Mouse (Mus musculus) hindbrain, embryonic 13.5 days (tissue): ENCODE data around the gene Pi4kb. TPM values are rescaled to one million over a fixed set of nuclear protein-coding genes. Genes with fewer than 3 reads are reported as not detected.
"Not testable (repeated sequence)": the region's sequence is repeated elsewhere in the genome, so short reads cannot be mapped to it uniquely, and the experiment has no call there.

Experiments used
- ATAC-seq: fragments of 200-750 bp; cut with Nextera tagmentation; 2 replicates; pipeline ENCODE4 v1.8.0; 2017; ENCODE audit warnings: moderate TSS enrichment; ENCODE audit not compliant: low FRiP score
- H3K27ac ChIP-seq: fragments of 300-500 bp; sonication (generic); 2 replicates; pipeline ENCODE4 v1.5.1; 2015; ENCODE audit warnings: inconsistent platforms, mild to moderate bottlenecking, moderate library complexity
- H3K27me3 ChIP-seq: fragments of 300-500 bp; sonication (generic); 2 replicates; pipeline ENCODE4 v1.6.1; 2015; ENCODE audit warnings: mild to moderate bottlenecking, inconsistent platforms
- H3K36me3 ChIP-seq: fragments of 300-500 bp; sonication (generic); 2 replicates; pipeline ENCODE4 v1.6.1; 2015; ENCODE audit warnings: mild to moderate bottlenecking, inconsistent platforms
- H3K4me1 ChIP-seq: fragments of 300-500 bp; sonication (generic); replicated peaks from 2 replicates; pipeline ENCODE4 v1.6.1; 2015; ENCODE audit warnings: inconsistent platforms
- H3K4me2 ChIP-seq: fragments of 300-500 bp; sonication (generic); 2 replicates; pipeline ENCODE4 v1.6.1; 2015; ENCODE audit warnings: inconsistent platforms, mild to moderate bottlenecking, moderate library complexity
- H3K4me3 ChIP-seq: fragments of 300-500 bp; sonication (generic); 2 replicates; pipeline ENCODE4 v1.5.1; 2015; ENCODE audit warnings: mild to moderate bottlenecking, inconsistent platforms
- H3K9ac ChIP-seq: fragments of 300-500 bp; sonication (generic); 2 replicates; pipeline ENCODE4 v1.6.1; 2015; ENCODE audit warnings: mild to moderate bottlenecking, inconsistent platforms
- H3K9me3 ChIP-seq: fragments of 300-500 bp; sonication (generic); 2 replicates; pipeline ENCODE4 v1.6.1; 2016; ENCODE audit warnings: inconsistent platforms
- WGBS: fragments of 180-500 bp; shearing (Covaris S2); methylation state at CpG from one replicate; pipeline ENCODE4 v1.1.7; 2015; 5-methylcytosine and 5-hydroxymethylcytosine counted together
- polyA plus RNA-seq: library from polyadenylated mRNA; unstranded; fragments of >200 nt; fragmentation: Nextera tagmentation; extraction: Ambion mirVana; gene quantifications from 2 replicates; pipeline ENCODE4 v1.2.1, GENCODE M21; 2015

The Pi4kb gene
- polyA plus RNA-seq, 1 experiment from 2014 or later = 24.7 TPM

GRCm38 (mm10) chr3:95025202-95025601, 50.7 kb downstream of the Pi4kb start:
- no peaks in the 10 kb centered on the region for H3K9me3 ChIP-seq
- peaks cover 7% of the 10 kb centered on the region; the same call in 1 of the 2 replicates for H3K36me3 ChIP-seq
- H3K4me3 ChIP-seq = no peak overlapping the region
- no peak overlapping the region for H3K4me2 ChIP-seq
- WGBS = 42% methylated on average over 5 of the region's 5 CpGs
- peaks cover 10% of the 10 kb centered on the region; the same call in 1 of the 2 replicates for H3K4me1 ChIP-seq
- H3K9ac ChIP-seq = no peak overlapping the region
- ATAC-seq = no peak
- H3K27ac ChIP-seq = no peak overlapping the region
- no peaks in the 10 kb centered on the region for H3K27me3 ChIP-seq

- ATAC-seq = no peak
- 57% methylated on average over 5 of the region's 5 CpGs for WGBS
- peaks cover 10% of the 10 kb centered on the region; the same call in 1 of the 2 replicates for H3K4me1 ChIP-seq
- no peak overlapping the region for H3K9ac ChIP-seq
- no peaks in the 10 kb centered on the region for H3K27me3 ChIP-seq
- no peaks in the 10 kb centered on the region for H3K9me3 ChIP-seq
- no peak overlapping the region for H3K27ac ChIP-seq
- H3K4me3 ChIP-seq = no peak overlapping the region
- peaks cover 26% of the 10 kb centered on the region for H3K36me3 ChIP-seq
- no peak overlapping the region for H3K4me2 ChIP-seq
Measured at GRCm38 (mm10) chr3:95027057-95027645, 52.6 kb downstream of the Pi4kb start.

- H3K4me2 ChIP-seq = no peak overlapping the region
- no peaks in the 10 kb centered on the region for H3K9me3 ChIP-seq
- peaks cover 31% of the 10 kb centered on the region for H3K36me3 ChIP-seq
- H3K27me3 ChIP-seq = no peaks in the 10 kb centered on the region
- 62% methylated on average over 5 of the region's 5 CpGs for whole genome bisulfite sequencing
- H3K9ac ChIP-seq = peak overlapping the region; percentile 15; the same call in 1 of the 2 replicates
- no peak overlapping the region for H3K4me3 ChIP-seq
- no peak overlapping the region for H3K27ac ChIP-seq
- peaks cover 10% of the 10 kb centered on the region; the same call in 1 of the 2 replicates for H3K4me1 ChIP-seq
- ATAC-seq = no peak
Measured at GRCm38 (mm10) chr3:95027701-95028100, 53.2 kb downstream of the Pi4kb start.

- Histone ChIP-seq H3K4me2 (no peak overlapping the region), H3K4me1 (peaks cover 10% of the 10 kb centered on the region; the same call in 1 of the 2 replicates), H3K4me3 (no peak overlapping the region), H3K36me3 (peaks cover 40% of the 10 kb centered on the region), H3K9me3 (no peaks in the 10 kb centered on the region), H3K9ac (no peak overlapping the region), H3K27ac (no peak overlapping the region), H3K27me3 (no peaks in the 10 kb centered on the region)
- ATAC-seq = no peak
- WGBS = 91% methylated on average over 3 of the region's 3 CpGs
Measured at GRCm38 (mm10) chr3:95028603-95029002, 54.1 kb downstream of the Pi4kb start.

GRCm38 (mm10) chr3:95029291-95029827, 54.8 kb downstream of the Pi4kb start:
- WGBS = 85% methylated on average over 3 of the region's 3 CpGs
- not testable (repeated sequence) for H3K4me3 ChIP-seq, ATAC-seq, H3K9me3 ChIP-seq, H3K4me2 ChIP-seq, H3K9ac ChIP-seq, H3K27me3 ChIP-seq, H3K27ac ChIP-seq
- Histone ChIP-seq H3K4me1 (peaks cover 10% of the 10 kb centered on the region; the same call in 1 of the 2 replicates), H3K36me3 (peaks cover 48% of the 10 kb centered on the region)

- 79% methylated on average over 3 of the region's 3 CpGs for WGBS
- ATAC-seq = no peak
- no peaks in the 10 kb centered on the region for H3K27me3 ChIP-seq
- H3K9me3 ChIP-seq = no peaks in the 10 kb centered on the region
- H3K4me3 ChIP-seq = no peak overlapping the region
- H3K36me3 ChIP-seq = peaks cover 54% of the 10 kb centered on the region
- H3K27ac ChIP-seq = no peak overlapping the region
- H3K4me2 ChIP-seq = no peak overlapping the region
- H3K9ac ChIP-seq = no peak overlapping the region
- peaks cover 6% of the 10 kb centered on the region; the same call in 1 of the 2 replicates for H3K4me1 ChIP-seq
Measured at GRCm38 (mm10) chr3:95029953-95030352, 55.4 kb downstream of the Pi4kb start.

GRCm38 (mm10) chr3:95041625-95042024, 67.1 kb downstream of the Pi4kb start:
- ATAC-seq = no peak
- peaks cover 11% of the 10 kb centered on the region for H3K4me1 ChIP-seq
- H3K36me3 ChIP-seq = peaks cover 13% of the 10 kb centered on the region
- H3K9me3 ChIP-seq = no peaks in the 10 kb centered on the region
- H3K4me2 ChIP-seq = peak overlapping the region; percentile 76
- H3K9ac ChIP-seq = peak overlapping the region; percentile 89
- 14% methylated on average over 3 of the region's 3 CpGs for WGBS
- H3K27ac ChIP-seq = no peak overlapping the region
- no peaks in the 10 kb centered on the region for H3K27me3 ChIP-seq
- H3K4me3 ChIP-seq = peak overlapping the region; percentile 82

- peak within 1 kb of the TSS; percentile 82 for H3K4me3 ChIP-seq
- no peaks in the 10 kb centered on the region for H3K27me3 ChIP-seq
- WGBS = under 1% methylated on average over 36 of the region's 36 CpGs
- peak within 1 kb of the TSS; percentile 89 for H3K9ac ChIP-seq
- H3K4me1 ChIP-seq = peaks cover 11% of the 10 kb centered on the region
- peak; percentile 99 for ATAC-seq
- peaks cover 12% of the 10 kb centered on the region for H3K36me3 ChIP-seq
- peak within 1 kb of the TSS; percentile 71 for H3K27ac ChIP-seq
- no peaks in the 10 kb centered on the region for H3K9me3 ChIP-seq
- peak within 1 kb of the TSS; percentile 76 for H3K4me2 ChIP-seq
Measured at GRCm38 (mm10) chr3:95042166-95042837, 67.8 kb downstream of the Pi4kb start, which contains the start of gene Psmd4. TSS of gene Psmd4 (minus strand) at chr3:95042614.

- peak overlapping the region; percentile 71 for H3K27ac ChIP-seq
- 40% methylated on average over 7 of the region's 7 CpGs for WGBS
- peaks cover 2% of the 10 kb centered on the region; the same call in 1 of the 2 replicates for H3K27me3 ChIP-seq
- H3K4me1 ChIP-seq = peaks cover 11% of the 10 kb centered on the region
- peak; percentile 67 for ATAC-seq
- peaks cover 12% of the 10 kb centered on the region for H3K36me3 ChIP-seq
- no peaks in the 10 kb centered on the region for H3K9me3 ChIP-seq
- peak overlapping the region; percentile 61; the same call in 1 of the 2 replicates for H3K9ac ChIP-seq
- peak overlapping the region; percentile 76 for H3K4me2 ChIP-seq
- H3K4me3 ChIP-seq = peak overlapping the region; percentile 82
Measured at GRCm38 (mm10) chr3:95042838-95043229, 68.3 kb downstream of the Pi4kb start.

- WGBS = 77% methylated on average over 6 of the region's 6 CpGs
Measured at GRCm38 (mm10) chr3:95043251-95043650, 68.7 kb downstream of the Pi4kb start.

GRCm38 (mm10) chr3:95046462-95047057, 72.0 kb downstream of the Pi4kb start:
- H3K27ac ChIP-seq = no peak overlapping the region
- peaks cover 5% of the 10 kb centered on the region; the same call in 1 of the 2 replicates for H3K27me3 ChIP-seq
- no peaks in the 10 kb centered on the region for H3K9me3 ChIP-seq
- no peak for ATAC-seq
- WGBS = 91% methylated on average over 11 of the region's 11 CpGs
- no peak overlapping the region for H3K4me2 ChIP-seq
- no peak overlapping the region for H3K9ac ChIP-seq
- no peak overlapping the region for H3K4me3 ChIP-seq
- H3K4me1 ChIP-seq = peaks cover 7% of the 10 kb centered on the region
- no peaks in the 10 kb centered on the region for H3K36me3 ChIP-seq

More at GRCm38 (mm10) chr3:95043251-95043650, 68.7 kb downstream of the Pi4kb start:
- Histone ChIP-seq H3K4me1 (peaks cover 11% of the 10 kb centered on the region), H3K36me3 (peaks cover 9% of the 10 kb centered on the region), H3K27ac (no peak overlapping the region), H3K9me3 (no peaks in the 10 kb centered on the region), H3K9ac (no peak overlapping the region), H3K4me3 (no peak overlapping the region), H3K4me2 (peak overlapping the region; percentile 76; the same call in 1 of the 2 replicates), H3K27me3 (peaks cover 3% of the 10 kb centered on the region; the same call in 1 of the 2 replicates)
- no peak for ATAC-seq

- ATAC-seq = no peak
- H3K36me3 ChIP-seq = no peaks in the 10 kb centered on the region
- no peak overlapping the region for H3K4me2 ChIP-seq
- H3K27ac ChIP-seq = no peak overlapping the region
- H3K4me1 ChIP-seq = peaks cover under 1% of the 10 kb centered on the region; the same call in 1 of the 2 replicates
- 83% methylated on average over 3 of the region's 3 CpGs for WGBS
- no peaks in the 10 kb centered on the region for H3K9me3 ChIP-seq
- peaks cover 5% of the 10 kb centered on the region; the same call in 1 of the 2 replicates for H3K27me3 ChIP-seq
- no peak overlapping the region for H3K4me3 ChIP-seq
- no peak overlapping the region for H3K9ac ChIP-seq
Measured at GRCm38 (mm10) chr3:95047914-95048313, 73.4 kb downstream of the Pi4kb start.
